In the genomic region with DNA sequence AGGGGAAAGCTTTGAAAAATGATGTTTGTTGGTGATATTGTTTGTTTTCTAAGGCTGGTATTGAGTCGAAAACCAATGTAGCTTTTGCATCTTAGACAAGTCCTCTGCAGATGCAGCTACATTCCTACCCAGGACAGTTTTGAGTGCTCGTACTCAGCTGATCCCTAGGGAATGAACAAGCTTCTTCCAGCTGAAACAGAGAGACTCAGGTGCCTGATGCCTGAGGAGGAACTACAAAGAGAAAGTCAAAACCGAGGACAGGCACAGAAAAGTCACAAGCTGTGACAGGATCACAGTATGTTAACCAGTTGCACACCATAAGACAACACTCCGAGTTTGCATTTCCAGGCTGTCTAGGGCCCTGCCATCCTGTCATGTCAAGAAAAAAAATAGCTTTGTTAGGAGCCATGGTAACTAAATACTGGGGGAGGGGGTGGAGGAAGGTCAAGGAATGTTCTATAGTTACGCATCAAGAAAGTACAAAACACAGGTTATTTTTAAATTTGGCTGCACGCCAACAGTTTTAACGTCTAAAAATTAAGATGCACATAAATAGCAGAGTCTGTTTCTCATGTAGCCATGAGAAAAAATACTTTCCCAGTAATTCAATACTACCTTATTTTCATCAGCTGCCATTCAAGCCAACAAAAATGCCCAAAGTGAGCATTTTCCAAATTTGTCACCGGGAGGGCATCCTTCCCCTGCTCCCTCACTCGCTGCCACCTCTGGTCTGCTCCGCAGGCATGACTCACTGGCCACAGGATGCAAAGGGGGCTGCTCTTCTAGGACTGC, we compare ENCODE assay signal across 12 mouse cellular contexts.
DNase-seq lines count a peak whose midpoint lies in the region; ATAC-seq and TF ChIP-seq lines count a peak whose summit lies in the region.
"Had no signal": no experiment of that assay in that cellular context is flagged by ENCODE, and none has a peak within 500 bp of the region (broad histone marks: within the 10 kb centered on the region; RNA-seq: fewer than 3 reads in every experiment).

No protein-coding gene starts in this region.

- TF ChIP-seq CTCF in forebrain, postnatal 0 days (IDR thresholded peaks at IDR 0.05; ENCODE audit: low read depth), result no peak

- 34% methylated on average over 10 of the region's 10 CpGs for WGBS in heart, embryonic 13.5 days
- 43% methylated on average over 10 of the region's 10 CpGs for WGBS in lung, embryonic 16.5 days
- 55% methylated on average over 10 of the region's 10 CpGs for WGBS in forebrain, postnatal 0 days
- 40% methylated on average over 10 of the region's 10 CpGs for WGBS in stomach, embryonic 16.5 days

- H3K9ac ChIP-seq in heart, embryonic 13.5 days, result peak overlapping the region; percentile 58; the same call in 1 of the 2 replicates
- H3K9ac ChIP-seq in lung, embryonic 16.5 days (ENCODE audit: low read length), result no peak overlapping the region
- no peak overlapping the region for H3K9ac ChIP-seq in forebrain, postnatal 0 days
- no peak overlapping the region for H3K9ac ChIP-seq in stomach, embryonic 16.5 days (ENCODE audit: low read length)
- H3K9ac ChIP-seq: liver, embryonic 15.5 days had no signal

- H3K27me3 ChIP-seq in heart, embryonic 13.5 days (replicated peaks), result no peaks in the 10 kb centered on the region
- no peaks in the 10 kb centered on the region for H3K27me3 ChIP-seq in lung, embryonic 16.5 days (ENCODE audit: control insufficient read depth, insufficient read depth, low read depth, low read length)
- no peaks in the 10 kb centered on the region for H3K27me3 ChIP-seq in forebrain, postnatal 0 days (ENCODE audit: insufficient read depth, low read length)
- no peaks in the 10 kb centered on the region for H3K27me3 ChIP-seq in stomach, embryonic 16.5 days (ENCODE audit: control insufficient read depth, insufficient read depth, low read length)
- H3K27me3 ChIP-seq: liver, embryonic 15.5 days had no signal

- DNase-seq in heart, postnatal 14 days, result no peak
- no peak for DNase-seq in lung, postnatal 14 days
- DNase-seq in forebrain, postnatal 0 days, result peak; percentile 29
- no peak for DNase-seq in right cerebral cortex, postnatal 14 days
- DNase-seq: embryo, embryonic 11 days; thymus, adult 2 months had no signal

- H3K36me3 ChIP-seq in heart, embryonic 13.5 days, result no peaks in the 10 kb centered on the region
- H3K36me3 ChIP-seq in lung, embryonic 16.5 days (ENCODE audit: control insufficient read depth, insufficient read depth, low read length), result no peaks in the 10 kb centered on the region
- no peaks in the 10 kb centered on the region for H3K36me3 ChIP-seq in forebrain, postnatal 0 days (ENCODE audit: insufficient read depth)
- no peaks in the 10 kb centered on the region for H3K36me3 ChIP-seq in stomach, embryonic 16.5 days (ENCODE audit: control insufficient read depth, insufficient read depth, low read length)
- H3K36me3 ChIP-seq: G1E; liver, embryonic 15.5 days had no signal

- ATAC-seq in heart, embryonic 13.5 days (ENCODE audit: extremely low read depth, insufficient number of reproducible peaks, low FRiP score, low TSS enrichment), result no peak
- ATAC-seq in lung, embryonic 16.5 days (ENCODE audit: low read depth), result no peak
- ATAC-seq in forebrain, postnatal 0 days, result peak; percentile 53
- ATAC-seq in stomach, embryonic 16.5 days (ENCODE audit: insufficient read depth, low FRiP score), result no peak

- H3K27ac ChIP-seq in heart, embryonic 13.5 days (replicated peaks), result peak overlapping the region; percentile 64
- peak overlapping the region; percentile 22 for H3K27ac ChIP-seq in lung, embryonic 16.5 days (ENCODE audit: low read length)
- H3K27ac ChIP-seq in forebrain, postnatal 0 days (ENCODE audit: low read depth, low read length), result no peak overlapping the region
- 0 out of 2 replicates have a peak overlapping the region, but pooled peaks have one; percentile 24 for H3K27ac ChIP-seq in stomach, embryonic 16.5 days (ENCODE audit: low read length)
- H3K27ac ChIP-seq: left cerebral cortex, adult 2 months; liver, embryonic 15.5 days had no signal

- no peaks in the 10 kb centered on the region for H3K9me3 ChIP-seq in heart, embryonic 13.5 days
- no peaks in the 10 kb centered on the region for H3K9me3 ChIP-seq in lung, embryonic 16.5 days (ENCODE audit: control insufficient read depth, low read length)
- no peaks in the 10 kb centered on the region for H3K9me3 ChIP-seq in forebrain, postnatal 0 days (ENCODE audit: low read length)
- no peaks in the 10 kb centered on the region for H3K9me3 ChIP-seq in stomach, embryonic 16.5 days (replicated peaks; ENCODE audit: control insufficient read depth, low read length)
- H3K9me3 ChIP-seq: G1E; liver, embryonic 15.5 days had no signal

- H3K4me1 ChIP-seq in heart, embryonic 13.5 days, result peaks cover 72% of the 10 kb centered on the region
- H3K4me1 ChIP-seq in lung, embryonic 16.5 days (replicated peaks; ENCODE audit: control insufficient read depth, insufficient read depth, low read length), result peaks cover 32% of the 10 kb centered on the region
- no peaks in the 10 kb centered on the region for H3K4me1 ChIP-seq in forebrain, postnatal 0 days (ENCODE audit: insufficient read depth)
- H3K4me1 ChIP-seq in stomach, embryonic 16.5 days (ENCODE audit: control insufficient read depth, insufficient read depth, low read length), result peaks cover 11% of the 10 kb centered on the region; the same call in 1 of the 2 replicates
- H3K4me1 ChIP-seq: liver, embryonic 15.5 days had no signal

- H3K4me2 ChIP-seq in heart, embryonic 13.5 days, result peak overlapping the region; percentile 34
- H3K4me2 ChIP-seq in lung, embryonic 16.5 days (ENCODE audit: low read depth, low read length), result no peak overlapping the region
- H3K4me2 ChIP-seq in forebrain, postnatal 0 days (ENCODE audit: low read depth), result no peak overlapping the region
- H3K4me2 ChIP-seq in stomach, embryonic 16.5 days (ENCODE audit: low read depth, low read length), result no peak overlapping the region
- H3K4me2 ChIP-seq: liver, embryonic 15.5 days had no signal

- H3K4me3 ChIP-seq in heart, embryonic 13.5 days, result no peak overlapping the region
- no peak overlapping the region for H3K4me3 ChIP-seq in lung, embryonic 16.5 days (ENCODE audit: low read length)
- no peak overlapping the region for H3K4me3 ChIP-seq in forebrain, postnatal 0 days (ENCODE audit: low read depth, low read length)
- H3K4me3 ChIP-seq in stomach, embryonic 16.5 days (replicated peaks; ENCODE audit: low read length), result no peak overlapping the region
- H3K4me3 ChIP-seq: left cerebral cortex, adult 2 months; liver, embryonic 15.5 days had no signal

- intact Hi-C loops in heart, postnatal 14 days (cut with DNase I), result loop anchor here (5.0 kb wide), 1 partner anchor 115 kb away; no protein-coding TSS in a partner anchor
